Mouse (Mus musculus): ENCODE measurements at regions not wholly inside any gene's neighbourhood (a gene's known extent, or its start where the extent isn't known, plus 50 kb on each side); places are given as distances from the start of the nearest gene placed in this dataset.
"Not testable (repeated sequence)": the region's sequence is repeated elsewhere in the genome, so short reads cannot be mapped to it uniquely, and the experiment has no call there.

DNA sequence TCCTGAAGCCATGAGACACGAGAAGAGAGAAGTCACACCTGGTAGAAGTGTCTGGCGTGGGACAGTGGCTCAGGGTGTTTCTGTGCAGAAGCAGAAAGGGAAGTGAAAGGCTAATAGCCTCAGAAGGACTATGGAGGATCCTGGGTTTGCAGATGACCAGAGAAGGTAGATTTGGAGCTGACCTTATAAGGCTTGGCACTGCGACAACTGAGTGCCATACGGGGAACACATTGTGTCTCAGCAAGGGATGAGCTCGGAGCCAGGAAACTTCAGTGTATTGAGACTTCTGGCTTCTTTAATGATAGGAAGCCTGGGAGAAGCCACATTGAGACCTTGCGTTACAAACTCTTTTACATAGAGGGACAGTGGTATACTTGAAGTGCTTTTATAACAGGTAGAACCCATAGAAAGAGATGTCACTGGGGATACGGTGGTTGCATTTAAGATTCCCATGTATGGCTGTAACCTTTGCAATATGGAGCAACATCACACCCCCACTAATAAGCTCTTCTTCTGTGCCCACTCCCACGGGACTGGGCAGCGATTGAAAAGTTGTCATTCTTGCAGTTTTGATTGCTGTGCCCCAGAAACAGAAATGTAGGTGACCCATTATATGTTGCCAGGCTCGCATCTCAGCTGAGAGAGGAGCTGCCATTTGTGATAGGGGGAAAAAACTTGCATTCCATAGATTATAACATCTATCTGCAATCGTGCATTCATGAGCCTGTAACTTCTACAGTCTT is 61.8 kb upstream of the Dync1i1 start:
- no peak for TF ChIP-seq CTCF (IDR thresholded peaks at IDR 0.05)
- peaks cover 11% of the 10 kb centered on the region for H3K27me3 ChIP-seq
- ChIA-PET POLR2A (no interaction called here), CTCF (interaction anchor here (0.8 kb wide), 1 partner anchor 9 kb away, joined by 3 read pairs; no protein-coding TSS in a partner anchor)
- no peak for DNase-seq (ENCODE audit: low read depth, low spot score)
- ATAC-seq: no peak
- in situ Hi-C loops (cut with MboI; ENCODE audit: low pct_unique_long_range_greater_than_20kb): no loop called here

DNA sequence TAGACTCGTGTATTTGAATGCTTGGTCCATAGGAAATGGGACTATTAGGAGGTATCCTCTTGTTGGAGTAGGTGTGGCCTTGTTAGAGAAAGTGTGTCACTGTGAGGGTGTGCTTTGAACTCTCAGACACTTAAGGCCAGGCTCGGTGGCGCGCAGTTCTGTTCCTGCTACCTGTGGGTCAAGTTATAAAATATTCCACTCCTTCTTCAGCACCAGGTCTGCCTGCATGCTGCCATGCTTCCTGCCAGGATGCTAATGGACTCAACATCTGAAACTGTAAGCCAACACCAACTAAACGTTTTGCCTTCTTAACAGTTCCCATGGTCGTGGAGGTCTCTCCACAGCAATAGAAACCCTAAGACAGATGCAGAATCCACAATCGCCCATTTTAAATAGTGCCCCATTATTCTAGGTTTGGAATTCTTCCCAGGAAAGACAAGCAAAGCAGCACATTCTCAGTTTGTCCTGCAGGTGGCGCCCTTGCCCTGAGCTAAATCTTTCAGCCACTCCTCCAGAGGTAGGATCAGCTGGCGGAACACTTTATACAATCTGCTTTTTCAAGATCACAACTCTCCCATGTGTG is 80.2 kb upstream of the Dync1i1 start:
- ATAC-seq (no peak), DNase-seq (ENCODE audit: low read depth, low spot score) (no peak)
- CTCF ChIA-PET: interaction anchor here (0.7 to 1.7 kb wide), 3 partner anchors 9 to 154 kb away, joined by 3 to 6 read pairs (median 4); no protein-coding TSS in a partner anchor
- POLR2A ChIA-PET: no interaction called here
- H3K27me3 ChIP-seq: peaks cover 10% of the 10 kb centered on the region
- in situ Hi-C loops (cut with MboI; ENCODE audit: low pct_unique_long_range_greater_than_20kb): loop anchor here (5.0 to 25.0 kb wide), 3 partner anchors 157 to 967 kb away; no protein-coding TSS in a partner anchor
- peak; percentile 88 for TF ChIP-seq CTCF (IDR thresholded peaks at IDR 0.05)

DNA sequence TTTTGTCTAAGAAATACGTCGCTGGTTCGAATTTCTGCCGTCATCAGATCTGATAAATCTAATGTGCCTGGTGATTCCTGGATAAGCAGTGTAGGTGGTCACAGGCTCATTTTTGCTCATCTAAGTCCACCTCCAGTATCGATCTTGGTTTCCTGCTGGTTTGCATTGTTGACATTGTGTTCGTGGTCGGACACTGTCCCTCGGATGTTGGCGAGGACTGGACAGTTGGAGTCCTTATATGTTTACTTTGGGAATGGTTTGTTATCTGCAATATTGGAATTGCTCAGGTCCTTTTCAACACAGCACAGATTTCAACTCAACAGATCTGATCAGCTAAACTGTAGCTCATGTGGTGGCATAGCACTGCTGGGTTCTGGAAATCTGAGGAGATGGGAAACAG is 91.2 kb upstream of the Dync1i1 start:
- no peak for TF ChIP-seq CTCF (IDR thresholded peaks at IDR 0.05)
- POLR2A ChIA-PET: no interaction called here
- in situ Hi-C loops (cut with MboI; ENCODE audit: low pct_unique_long_range_greater_than_20kb): loop anchor here (25.0 kb wide), 2 partner anchors 828 to 978 kb away; no protein-coding TSS in a partner anchor
- no peak for ATAC-seq
- peaks cover 13% of the 10 kb centered on the region for H3K27me3 ChIP-seq
- CTCF ChIA-PET: no interaction called here
- DNase-seq (ENCODE audit: low read depth, low spot score): no peak

DNA sequence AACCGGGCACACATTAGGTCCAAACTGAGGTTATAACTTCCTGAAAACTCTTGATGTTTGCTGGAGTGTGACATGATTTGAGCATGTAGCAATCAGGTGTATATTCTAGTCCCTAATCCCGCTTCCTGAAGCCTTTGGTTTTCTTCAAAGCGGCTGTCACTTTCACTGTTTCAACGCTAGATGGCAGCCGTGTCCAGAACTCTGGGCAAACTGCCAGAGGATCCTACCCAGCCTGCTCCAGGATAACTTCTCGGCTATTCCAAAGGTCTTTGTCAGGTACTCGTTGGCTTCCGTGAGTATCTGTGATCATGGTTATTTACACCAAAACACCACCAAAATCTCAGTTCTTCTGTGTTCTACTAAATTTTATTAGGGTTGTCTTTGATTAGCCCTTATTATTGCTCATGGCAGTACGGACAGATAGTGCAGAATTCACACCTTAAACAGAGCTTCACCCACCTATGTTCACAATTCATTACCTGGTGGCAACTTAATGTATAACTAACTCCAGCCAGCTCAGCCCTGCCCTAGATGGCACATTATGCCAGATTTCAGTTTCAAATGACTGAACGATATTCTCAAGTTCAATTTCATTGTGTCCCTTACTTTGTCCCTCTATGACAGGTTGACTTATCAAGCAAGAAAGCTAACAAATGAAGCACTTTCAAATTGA is 92.3 kb upstream of the Dync1i1 start:
- peak; percentile 62 for ATAC-seq
- ChIA-PET POLR2A (no interaction called here), CTCF (interaction anchor here (0.7 to 1.3 kb wide), 2 partner anchors 9 to 169 kb away, joined by 3 read pairs; no protein-coding TSS in a partner anchor)
- peaks cover 13% of the 10 kb centered on the region for H3K27me3 ChIP-seq
- peak; percentile 85 for TF ChIP-seq CTCF (IDR thresholded peaks at IDR 0.05)
- DNase-seq (ENCODE audit: low read depth, low spot score): no peak
- in situ Hi-C loops (cut with MboI; ENCODE audit: low pct_unique_long_range_greater_than_20kb): loop anchor here (25.0 kb wide), 2 partner anchors 829 to 979 kb away; no protein-coding TSS in a partner anchor

DNA sequence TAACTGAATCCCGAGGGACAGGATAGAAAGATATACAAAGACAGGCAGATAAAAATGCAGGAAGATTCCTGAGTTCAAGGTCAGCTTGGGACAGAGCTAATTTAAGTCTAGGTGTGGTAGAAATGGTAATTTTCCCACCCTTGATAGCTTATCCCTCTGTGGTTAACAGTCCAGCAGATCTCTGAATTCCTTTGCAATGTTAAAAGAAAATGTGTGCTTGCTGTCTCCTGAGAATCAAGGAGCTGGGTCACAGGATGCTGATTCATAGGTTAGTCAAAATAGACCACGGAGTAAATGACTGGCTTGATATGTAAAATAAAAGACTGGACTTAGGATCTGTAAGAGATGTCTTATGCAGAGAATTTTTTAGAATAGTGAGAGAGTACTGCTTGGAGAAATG is 101.4 kb upstream of the Dync1i1 start:
- ChIA-PET POLR2A (no interaction called here), CTCF (interaction anchor here (1.3 kb wide), 1 partner anchor 9 kb away, joined by 3 read pairs; no protein-coding TSS in a partner anchor)
- DNase-seq (ENCODE audit: low read depth, low spot score) (no peak), ATAC-seq (peak; percentile 51)
- H3K27me3 ChIP-seq: peaks cover 3% of the 10 kb centered on the region
- in situ Hi-C loops (cut with MboI; ENCODE audit: low pct_unique_long_range_greater_than_20kb): no loop called here
- no peak for TF ChIP-seq CTCF (IDR thresholded peaks at IDR 0.05)

DNA sequence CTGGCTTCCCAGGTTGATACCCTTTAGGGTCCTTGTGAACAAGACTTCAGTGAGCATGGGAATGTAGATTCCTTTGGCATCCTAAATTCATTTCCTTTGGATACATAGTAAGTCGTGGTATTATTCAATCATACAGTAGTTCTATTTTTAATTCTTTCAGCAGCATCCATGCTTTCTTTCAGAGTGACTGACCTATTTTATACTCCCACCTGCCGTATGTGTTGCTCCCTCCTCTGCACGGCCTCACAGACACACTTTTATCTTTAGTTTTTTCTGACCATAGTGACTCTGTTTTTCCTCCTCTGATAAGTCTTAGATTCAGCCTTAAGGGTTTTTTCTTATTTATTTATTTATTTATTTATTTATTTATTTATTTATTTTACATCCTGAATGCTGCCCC is 103.9 kb upstream of the Dync1i1 start:
- no peak for TF ChIP-seq CTCF (IDR thresholded peaks at IDR 0.05)
- ChIA-PET CTCF (no interaction called here), POLR2A (no interaction called here)
- DNase-seq (ENCODE audit: low read depth, low spot score) (no peak), ATAC-seq (no peak)
- H3K27me3 ChIP-seq: peaks cover 6% of the 10 kb centered on the region
- in situ Hi-C loops (cut with MboI; ENCODE audit: low pct_unique_long_range_greater_than_20kb): no loop called here

DNA sequence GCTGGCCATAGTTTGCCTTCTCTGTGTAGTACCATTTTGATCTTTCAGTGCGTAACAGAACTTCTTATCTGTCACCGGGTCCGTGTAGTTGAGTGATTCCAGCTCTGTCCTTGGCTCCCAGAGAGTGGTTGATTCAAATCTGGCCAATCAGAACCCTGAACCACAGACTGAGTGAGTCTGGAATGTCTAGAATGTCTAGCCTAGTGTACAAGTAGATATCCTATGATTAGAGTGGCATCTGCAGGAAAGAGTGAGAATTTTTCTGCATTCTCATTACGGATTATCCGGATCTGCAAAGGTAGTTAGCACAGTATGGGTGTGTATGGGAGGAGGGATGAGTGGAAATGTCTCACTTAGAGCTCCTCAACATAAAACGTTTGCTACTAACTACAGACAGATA is 97.9 kb upstream of the Pdk4 start:
- ATAC-seq (no peak), DNase-seq (ENCODE audit: low read depth, low spot score) (no peak)
- in situ Hi-C loops (cut with MboI; ENCODE audit: low pct_unique_long_range_greater_than_20kb): loop anchor here (25.0 kb wide), 1 partner anchor 1032 kb away; no protein-coding TSS in a partner anchor
- ChIA-PET POLR2A (no interaction called here), CTCF (no interaction called here)
- TF ChIP-seq CTCF (IDR thresholded peaks at IDR 0.05): peak; percentile 15
- H3K27me3 ChIP-seq: peaks cover 15% of the 10 kb centered on the region

DNA sequence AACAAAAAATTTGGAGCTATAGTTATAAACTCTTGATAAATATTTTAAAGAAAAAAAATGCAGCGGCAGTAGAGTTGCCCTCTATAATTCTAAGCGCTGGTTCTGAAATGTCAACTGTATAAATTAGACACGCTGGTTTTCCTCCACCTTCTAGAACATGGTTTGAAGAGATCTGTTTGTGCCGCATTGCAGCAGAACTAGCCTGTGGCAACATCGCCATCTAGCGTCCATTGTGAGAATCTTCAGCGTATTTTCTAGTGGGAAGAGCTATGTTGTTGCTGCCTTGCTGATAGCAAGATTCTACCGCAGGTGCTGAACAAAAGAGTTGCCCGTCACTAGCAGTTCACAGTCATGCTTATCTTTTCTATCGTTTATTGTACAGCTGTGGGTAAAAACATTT is 93.5 kb upstream of the Pdk4 start:
- in situ Hi-C loops (cut with MboI; ENCODE audit: low pct_unique_long_range_greater_than_20kb): loop anchor here (25.0 kb wide), 1 partner anchor 1027 kb away; no protein-coding TSS in a partner anchor
- POLR2A ChIA-PET: interaction anchor here (1.4 kb wide), 1 partner anchor 181 kb away, joined by 4 read pairs; no protein-coding TSS in a partner anchor
- CTCF ChIA-PET: interaction anchor here (0.7 to 2.7 kb wide), 22 partner anchors 10 to 208 kb away, joined by 3 to 29 read pairs (median 4); no protein-coding TSS in a partner anchor
- H3K27me3 ChIP-seq: no peaks in the 10 kb centered on the region
- ATAC-seq (peak; percentile 78), DNase-seq (ENCODE audit: low read depth, low spot score) (peak; percentile 30)
- TF ChIP-seq CTCF (IDR thresholded peaks at IDR 0.05): peak; percentile 94

DNA sequence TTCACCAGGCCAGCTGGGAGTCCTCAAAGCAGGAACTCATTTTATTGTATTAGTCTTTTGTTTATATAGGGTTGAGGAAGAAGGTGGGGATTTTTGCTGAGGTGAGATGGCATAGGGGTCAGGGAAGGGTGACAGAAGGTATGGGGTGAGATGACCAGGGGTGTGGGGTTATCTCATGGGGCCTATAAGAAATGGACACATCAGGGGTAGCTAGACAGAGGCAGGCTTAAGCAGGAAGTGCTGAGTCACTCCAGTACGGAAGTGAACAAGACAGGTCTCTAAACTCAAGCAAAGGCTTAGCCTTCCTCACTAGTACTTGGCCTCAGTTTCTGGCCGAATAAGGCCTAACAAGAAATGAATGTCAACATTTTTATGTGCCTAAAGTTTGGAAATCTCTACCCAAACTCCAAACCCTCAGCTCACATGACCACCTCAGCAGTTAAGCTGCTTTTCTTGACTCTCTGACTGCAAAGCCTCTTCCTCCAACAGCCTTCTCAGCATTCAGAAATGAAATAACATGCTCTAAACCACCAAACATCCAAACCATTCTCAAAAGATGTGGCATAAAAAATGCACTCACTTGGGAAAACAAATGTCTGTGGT is 86.9 kb upstream of the Pdk4 start:
- in situ Hi-C loops (cut with MboI; ENCODE audit: low pct_unique_long_range_greater_than_20kb): loop anchor here (5.0 to 25.0 kb wide), 2 partner anchors 171 to 1021 kb away; no protein-coding TSS in a partner anchor
- ATAC-seq (no peak), DNase-seq (ENCODE audit: low read depth, low spot score) (no peak)
- peaks cover 3% of the 10 kb centered on the region for H3K27me3 ChIP-seq
- no peak for TF ChIP-seq CTCF (IDR thresholded peaks at IDR 0.05)
- POLR2A ChIA-PET: no interaction called here
- CTCF ChIA-PET: no interaction called here

DNA sequence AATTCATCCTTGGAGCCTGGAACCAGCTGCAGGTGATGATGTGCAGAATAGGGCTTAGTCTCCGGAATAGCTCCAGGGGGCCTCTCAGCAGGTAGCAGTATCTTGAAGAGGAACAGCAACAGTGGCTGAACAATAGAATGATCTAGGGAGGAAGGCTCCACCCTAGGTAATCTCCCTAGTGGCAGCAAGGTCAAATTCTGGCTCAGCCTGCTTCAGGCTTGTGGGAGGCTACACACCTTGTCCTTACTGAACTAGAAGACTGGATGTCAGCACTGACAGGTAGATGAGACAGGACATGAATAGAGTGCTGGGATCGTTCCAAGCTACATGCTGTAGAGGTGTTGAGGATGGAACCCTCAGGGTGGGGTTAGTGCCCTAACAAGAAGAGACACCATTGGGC is 80.8 kb upstream of the Pdk4 start:
- DNase-seq (ENCODE audit: low read depth, low spot score); ATAC-seq: not testable (repeated sequence)
- peaks cover 14% of the 10 kb centered on the region for H3K27me3 ChIP-seq
- ChIA-PET CTCF (interaction anchor here (1.2 kb wide), 1 partner anchor 13 kb away, joined by 4 read pairs; no protein-coding TSS in a partner anchor), POLR2A (interaction anchor here (0.5 kb wide), 1 partner anchor 869 kb away, joined by 3 read pairs; no protein-coding TSS in a partner anchor)
- in situ Hi-C loops (cut with MboI; ENCODE audit: low pct_unique_long_range_greater_than_20kb): loop anchor here (25.0 kb wide), 1 partner anchor 1015 kb away; no protein-coding TSS in a partner anchor
